19 mouse cellular contexts compared by ENCODE assay signal in the genomic region with DNA sequence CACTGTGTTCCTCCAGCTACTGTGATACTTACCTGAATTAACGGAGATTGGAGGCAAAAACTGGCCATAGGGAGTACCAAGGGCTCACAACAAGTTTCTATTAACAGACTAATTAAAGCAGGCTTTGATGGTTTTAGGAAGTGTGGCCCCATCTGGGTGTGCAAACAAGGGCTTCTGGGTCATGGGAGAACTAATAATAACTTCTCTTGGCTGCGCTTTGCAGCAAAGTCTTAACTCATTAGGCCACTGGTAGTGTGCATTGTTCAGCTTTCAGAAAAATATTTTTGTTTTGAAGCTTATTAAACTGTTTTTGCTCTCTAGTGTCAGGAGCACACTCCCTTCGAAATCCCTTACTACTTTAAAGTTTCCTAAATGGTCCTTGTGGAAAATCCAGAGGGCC.
DNase-seq lines count a peak whose midpoint lies in the region; ATAC-seq and TF ChIP-seq lines count a peak whose summit lies in the region.
"Had no signal": no experiment of that assay in that cellular context is flagged by ENCODE, and none has a peak within 500 bp of the region (broad histone marks: within the 10 kb centered on the region; RNA-seq: fewer than 3 reads in every experiment).

No protein-coding gene starts in this region.

- H3K27ac ChIP-seq in heart, adult 2 months, result peak overlapping the region; percentile 23
- peak overlapping the region; percentile 71; the same call in 1 of the 2 replicates for H3K27ac ChIP-seq in liver, postnatal 0 days (ENCODE audit: low read depth)
- peak overlapping the region; percentile 75 for H3K27ac ChIP-seq in bone marrow macrophage, adult 2 months (ENCODE audit: insufficient read depth, low read depth, low read length)
- H3K27ac ChIP-seq: embryonic facial prominence, embryonic 12.5 days; forebrain, embryonic 15.5 days; hindbrain, embryonic 10.5 days; hindbrain, embryonic 14.5 days; intestine, embryonic 15.5 days had no signal

- TF ChIP-seq POLR2A in heart, adult 2 months (IDR thresholded peaks at IDR 0.05; ENCODE audit: insufficient read depth, low read depth, low read length), result no peak
- no peak for TF ChIP-seq POLR2A in bone marrow macrophage, adult 2 months (IDR thresholded peaks at IDR 0.05; ENCODE audit: borderline replicate concordance, low read depth, low read length)

- WGBS in heart, adult 2 months, result 32% methylated on average over 3 of the region's 3 CpGs
- 50% methylated on average over 3 of the region's 3 CpGs for WGBS in liver, postnatal 0 days (ENCODE audit: insufficient replicate concordance)

- no peak overlapping the region for H3K4me2 ChIP-seq in liver, postnatal 0 days (ENCODE audit: low read depth, low read length)
- H3K4me2 ChIP-seq: embryonic facial prominence, embryonic 12.5 days; forebrain, embryonic 15.5 days; hindbrain, embryonic 14.5 days; intestine, embryonic 15.5 days had no signal

- H3K79me2 ChIP-seq in heart, adult 2 months (replicated peaks; ENCODE audit: control insufficient read depth, insufficient read depth, low read length), result no peaks in the 10 kb centered on the region

- no peaks in the 10 kb centered on the region for H3K9me3 ChIP-seq in liver, postnatal 0 days (ENCODE audit: low read length)
- H3K9me3 ChIP-seq: embryonic facial prominence, embryonic 12.5 days; forebrain, embryonic 15.5 days; hindbrain, embryonic 10.5 days; intestine, embryonic 15.5 days had no signal

- H3K36me3 ChIP-seq in heart, adult 2 months (ENCODE audit: control insufficient read depth, insufficient read depth, low read length), result peaks cover 7% of the 10 kb centered on the region
- no peaks in the 10 kb centered on the region for H3K36me3 ChIP-seq in liver, postnatal 0 days (replicated peaks; ENCODE audit: insufficient read depth, low read length)
- H3K36me3 ChIP-seq: embryonic facial prominence, embryonic 12.5 days; forebrain, embryonic 15.5 days; hindbrain, embryonic 10.5 days; intestine, embryonic 15.5 days had no signal

- H3K27me3 ChIP-seq in heart, adult 2 months (ENCODE audit: control insufficient read depth, insufficient read depth, low read length), result no peaks in the 10 kb centered on the region
- no peaks in the 10 kb centered on the region for H3K27me3 ChIP-seq in liver, postnatal 0 days (ENCODE audit: insufficient read depth, low read length)
- H3K27me3 ChIP-seq: embryonic facial prominence, embryonic 12.5 days; forebrain, embryonic 15.5 days; intestine, embryonic 15.5 days had no signal

- no peak for TF ChIP-seq EP300 in heart, adult 2 months (IDR thresholded peaks at IDR 0.05; ENCODE audit: insufficient read depth, low read depth, low read length)
- TF ChIP-seq EP300 in liver, postnatal 0 days (IDR thresholded peaks at IDR 0.05; ENCODE audit: low read depth), result no peak

- intact Hi-C loops in heart, adult 2 months (cut with DNase I), result no loop called here
- intact Hi-C loops in heart, postnatal 14 days (cut with DNase I), result no loop called here

- H3K4me3 ChIP-seq in heart, adult 2 months, result no peak overlapping the region
- H3K4me3 ChIP-seq in liver, postnatal 0 days (ENCODE audit: low read depth, low read length), result no peak overlapping the region
- H3K4me3 ChIP-seq in bone marrow macrophage, adult 2 months (ENCODE audit: insufficient read depth, low read length), result no peak overlapping the region
- H3K4me3 ChIP-seq: embryonic facial prominence, embryonic 12.5 days; forebrain, embryonic 15.5 days; hindbrain, embryonic 10.5 days; intestine, embryonic 15.5 days had no signal

- no peak for TF ChIP-seq CTCF in heart, adult 2 months (IDR thresholded peaks at IDR 0.05)
- no peak for TF ChIP-seq CTCF in liver, postnatal 0 days (IDR thresholded peaks at IDR 0.05; ENCODE audit: low read depth)
- TF ChIP-seq CTCF in bone marrow macrophage, adult 2 months (IDR thresholded peaks at IDR 0.05; ENCODE audit: low read depth, low read length), result no peak

- no peak overlapping the region for H3K9ac ChIP-seq in heart, adult 2 months (ENCODE audit: low read depth, low read length)
- no peak overlapping the region for H3K9ac ChIP-seq in liver, postnatal 0 days (replicated peaks)
- H3K9ac ChIP-seq: embryonic facial prominence, embryonic 12.5 days; forebrain, embryonic 15.5 days; hindbrain, embryonic 14.5 days; intestine, embryonic 15.5 days had no signal

- DNase-seq in heart, adult 2 months, result no peak
- DNase-seq in heart, postnatal 14 days, result no peak
- DNase-seq in liver, postnatal 0 days, result no peak
- DNase-seq in liver, result no peak
- no peak for DNase-seq in right cerebral cortex, postnatal 14 days
- DNase-seq: adrenal gland, adult 2 months; adrenal gland, postnatal 25 days; cerebellum, adult 11-12 months; cerebellum, adult 9-10 months; cerebellum, postnatal 25 days; gastrocnemius, postnatal 10 days; kidney, adult 18-20 months had no signal

- H3K4me1 ChIP-seq in heart, adult 2 months (ENCODE audit: control insufficient read depth, insufficient read depth, low read length), result peaks cover 6% of the 10 kb centered on the region
- peaks cover 10% of the 10 kb centered on the region; the same call in 1 of the 2 replicates for H3K4me1 ChIP-seq in liver, postnatal 0 days (ENCODE audit: insufficient read depth)
- peaks cover 48% of the 10 kb centered on the region for H3K4me1 ChIP-seq in bone marrow macrophage, adult 2 months (ENCODE audit: control insufficient read depth, insufficient read depth, low read length)
- H3K4me1 ChIP-seq: embryonic facial prominence, embryonic 12.5 days; forebrain, embryonic 15.5 days; hindbrain, embryonic 10.5 days had no signal

- no peak for ATAC-seq in liver, postnatal 0 days
- 0 out of 2 replicates have a peak, but pooled peaks have one; percentile 5 for ATAC-seq in granulocyte monocyte progenitor cell, adult 5-6 weeks (replicated peaks; ENCODE audit: poor library complexity, severe bottlenecking)
- ATAC-seq: forebrain, embryonic 15.5 days; intestine, embryonic 15.5 days had no signal

Comparison
In these comparisons a context has a peak if more than half of its experiments do, and no peak if none do; other contexts are left out.
1. H3K27ac ChIP-seq: peak in every context shown above with its lines; median percentile 75 in bone marrow macrophage, adult 2 months; 71 in liver, postnatal 0 days; 23 in heart, adult 2 months.